Mouse (Mus musculus) left cerebral cortex, postnatal 36 days (tissue): ENCODE data around the gene Washc4. TPM values are rescaled to one million over a fixed set of nuclear protein-coding genes. Genes with fewer than 3 reads are reported as not detected.

Source experiments
- DNase-seq, 2 experiments: peaks; one replicate each; pipeline ENCODE4 v3.0.0; 2021 to 2022; ENCODE audit warnings: low spot score in 2 of 2, mixed read lengths in 1 of 2
- intact Hi-C: fragments of 180-260 bp; cut with DNase I; formaldehyde crosslinking; loops from one replicate; pipeline ENCODE4 v1.15.1; 2025
- total RNA-seq, 2 experiments: library from RNA; stranded (reverse); gene quantifications; 2 replicates each; pipeline ENCODE4 v1.2.3; 2021

Washc4 gene
- total RNA-seq, 2 experiments from 2014 or later: 22.3 to 25.2 TPM

GRCm38 (mm10) chr10:83590801-83591200 lies 47.2 kb downstream of the Washc4 start:
- DNase-seq: no peak
- intact Hi-C loops: no loop called here

GRCm38 (mm10) chr10:83592616-83593015 lies 49.1 kb downstream of the Washc4 start:
- intact Hi-C loops: no loop called here
- DNase-seq: no peak

- intact Hi-C loops: no loop called here
- no peak for DNase-seq
Observed at GRCm38 (mm10) chr10:83594526-83594925, 51.0 kb downstream of the Washc4 start.

GRCm38 (mm10) chr10:83600650-83601049 lies 57.1 kb downstream of the Washc4 start:
- no peak for DNase-seq
- intact Hi-C loops: no loop called here

- DNase-seq: no peak
- intact Hi-C loops: no loop called here
Observed at GRCm38 (mm10) chr10:83603956-83604564, 60.5 kb downstream of the Washc4 start.

- intact Hi-C loops: no loop called here
- DNase-seq: no peak
Observed at GRCm38 (mm10) chr10:83605637-83606183, 62.2 kb downstream of the Washc4 start.

- DNase-seq: no peak
- intact Hi-C loops: no loop called here
Observed at GRCm38 (mm10) chr10:83607111-83607510, 63.6 kb downstream of the Washc4 start.

GRCm38 (mm10) chr10:83608596-83608995 lies 65.0 kb downstream of the Washc4 start:
- intact Hi-C loops: no loop called here
- DNase-seq: no peak

- intact Hi-C loops: no loop called here
Observed at GRCm38 (mm10) chr10:83610518-83610917, 67.0 kb downstream of the Washc4 start.

GRCm38 (mm10) chr10:83611863-83612262 lies 68.3 kb downstream of the Washc4 start:
- DNase-seq: no peak
- intact Hi-C loops: no loop called here

More at GRCm38 (mm10) chr10:83610518-83610917, 67.0 kb downstream of the Washc4 start:
- no peak for DNase-seq

GRCm38 (mm10) chr10:83612648-83613215 lies 69.2 kb downstream of the Washc4 start:
- intact Hi-C loops: no loop called here
- DNase-seq: no peak

GRCm38 (mm10) chr10:83617366-83617765 lies 73.8 kb downstream of the Washc4 start:
- DNase-seq: no peak
- intact Hi-C loops: no loop called here

- intact Hi-C loops: no loop called here
- peak in 1 of 2 experiments; percentile 37 for DNase-seq
Observed at GRCm38 (mm10) chr10:83618819-83619440, 75.4 kb downstream of the Washc4 start.

GRCm38 (mm10) chr10:83620350-83621055 lies 77.0 kb downstream of the Washc4 start:
- intact Hi-C loops: no loop called here

GRCm38 (mm10) chr10:83624065-83624464 lies 80.5 kb downstream of the Washc4 start:
- DNase-seq: no peak
- intact Hi-C loops: no loop called here

More at GRCm38 (mm10) chr10:83620350-83621055, 77.0 kb downstream of the Washc4 start:
- DNase-seq: no peak

- DNase-seq: no peak
- intact Hi-C loops: no loop called here
Observed at GRCm38 (mm10) chr10:83624841-83625240, 81.3 kb downstream of the Washc4 start.

- DNase-seq: no peak
- intact Hi-C loops: no loop called here
Observed at GRCm38 (mm10) chr10:83627113-83627687, 83.6 kb downstream of the Washc4 start.

- intact Hi-C loops: no loop called here
- no peak for DNase-seq
Observed at GRCm38 (mm10) chr10:83628241-83628640, 84.7 kb downstream of the Washc4 start.

GRCm38 (mm10) chr10:83629190-83629781 lies 85.7 kb downstream of the Washc4 start:
- intact Hi-C loops: no loop called here
- no peak for DNase-seq
